Mouse (Mus musculus): ENCODE measurements at regions not wholly inside any gene's neighbourhood (a gene's known extent, or its start where the extent isn't known, plus 50 kb on each side); places are given as distances from the start of the nearest gene placed in this dataset.

GRCm38 (mm10) chr11:37837301-37837700 lies 601.5 kb upstream of the Tenm2 start:
- DNase-seq: no peak
- Histone ChIP-seq H3K27ac (ENCODE audit: insufficient read depth, low read length) (no peak overlapping the region), H3K27me3 (ENCODE audit: control insufficient read depth, insufficient read depth, low read length) (no peaks in the 10 kb centered on the region), H3K4me3 (replicated peaks; ENCODE audit: insufficient read depth, low read depth, low read length) (no peak overlapping the region), H3K4me1 (ENCODE audit: control insufficient read depth, insufficient read depth, low read length) (no peaks in the 10 kb centered on the region)
- TF ChIP-seq POLR2A (IDR thresholded peaks at IDR 0.05; ENCODE audit: borderline replicate concordance, insufficient read depth, low read length) (no peak), CTCF (IDR thresholded peaks at IDR 0.05; ENCODE audit: borderline replicate concordance, insufficient read depth, low read depth, low read length) (no peak)
- 67% methylated on average over 5 of the region's 5 CpGs for WGBS

- WGBS: 79% methylated on average over 3 of the region's 3 CpGs
- no peak overlapping the region for H3K4me3 ChIP-seq (replicated peaks; ENCODE audit: insufficient read depth, low read depth, low read length)
- no peak overlapping the region for H3K27ac ChIP-seq (ENCODE audit: insufficient read depth, low read length)
- no peaks in the 10 kb centered on the region for H3K4me1 ChIP-seq (ENCODE audit: control insufficient read depth, insufficient read depth, low read length)
- TF ChIP-seq POLR2A (IDR thresholded peaks at IDR 0.05; ENCODE audit: borderline replicate concordance, insufficient read depth, low read length): no peak
- no peak for TF ChIP-seq CTCF (IDR thresholded peaks at IDR 0.05; ENCODE audit: borderline replicate concordance, insufficient read depth, low read depth, low read length)
- no peaks in the 10 kb centered on the region for H3K27me3 ChIP-seq (ENCODE audit: control insufficient read depth, insufficient read depth, low read length)
- DNase-seq: no peak
Observed at GRCm38 (mm10) chr11:37830975-37831374, 595.2 kb upstream of the Tenm2 start.

- H3K27me3 ChIP-seq (ENCODE audit: control insufficient read depth, insufficient read depth, low read length): no peaks in the 10 kb centered on the region
- H3K27ac ChIP-seq (ENCODE audit: insufficient read depth, low read length): no peak overlapping the region
- 74% methylated on average over 5 of the region's 5 CpGs for WGBS
- H3K4me1 ChIP-seq (ENCODE audit: control insufficient read depth, insufficient read depth, low read length): no peaks in the 10 kb centered on the region
- TF ChIP-seq POLR2A (IDR thresholded peaks at IDR 0.05; ENCODE audit: borderline replicate concordance, insufficient read depth, low read length) (no peak), CTCF (IDR thresholded peaks at IDR 0.05; ENCODE audit: borderline replicate concordance, insufficient read depth, low read depth, low read length) (no peak)
- DNase-seq: no peak
- H3K4me3 ChIP-seq (replicated peaks; ENCODE audit: insufficient read depth, low read depth, low read length): no peak overlapping the region
Observed at GRCm38 (mm10) chr11:37806761-37807160, 571.0 kb upstream of the Tenm2 start.

- Histone ChIP-seq H3K4me3 (replicated peaks; ENCODE audit: insufficient read depth, low read depth, low read length) (no peak overlapping the region), H3K4me1 (ENCODE audit: control insufficient read depth, insufficient read depth, low read length) (no peaks in the 10 kb centered on the region), H3K27ac (ENCODE audit: insufficient read depth, low read length) (no peak overlapping the region), H3K27me3 (ENCODE audit: control insufficient read depth, insufficient read depth, low read length) (no peaks in the 10 kb centered on the region)
- TF ChIP-seq CTCF (IDR thresholded peaks at IDR 0.05; ENCODE audit: borderline replicate concordance, insufficient read depth, low read depth, low read length): no peak
- no peak for TF ChIP-seq POLR2A (IDR thresholded peaks at IDR 0.05; ENCODE audit: borderline replicate concordance, insufficient read depth, low read length)
- 74% methylated on average over 6 of the region's 6 CpGs for WGBS
- DNase-seq: no peak
Observed at GRCm38 (mm10) chr11:37798783-37799318, 563.1 kb upstream of the Tenm2 start.

GRCm38 (mm10) chr11:37772481-37773089 lies 536.8 kb upstream of the Tenm2 start:
- Histone ChIP-seq H3K4me3 (replicated peaks; ENCODE audit: insufficient read depth, low read depth, low read length) (no peak overlapping the region), H3K27ac (ENCODE audit: insufficient read depth, low read length) (no peak overlapping the region), H3K27me3 (ENCODE audit: control insufficient read depth, insufficient read depth, low read length) (no peaks in the 10 kb centered on the region), H3K4me1 (ENCODE audit: control insufficient read depth, insufficient read depth, low read length) (peaks cover 4% of the 10 kb centered on the region; the same call in 1 of the 2 replicates)
- TF ChIP-seq CTCF (IDR thresholded peaks at IDR 0.05; ENCODE audit: borderline replicate concordance, insufficient read depth, low read depth, low read length) (no peak), POLR2A (IDR thresholded peaks at IDR 0.05; ENCODE audit: borderline replicate concordance, insufficient read depth, low read length) (no peak)
- no peak for DNase-seq
- WGBS: 55% methylated on average over 2 of the region's 2 CpGs

GRCm38 (mm10) chr11:37770881-37771280 lies 535.1 kb upstream of the Tenm2 start:
- no peak for DNase-seq
- Histone ChIP-seq H3K4me1 (ENCODE audit: control insufficient read depth, insufficient read depth, low read length) (peaks cover 4% of the 10 kb centered on the region; the same call in 1 of the 2 replicates), H3K4me3 (replicated peaks; ENCODE audit: insufficient read depth, low read depth, low read length) (no peak overlapping the region), H3K27ac (ENCODE audit: insufficient read depth, low read length) (no peak overlapping the region), H3K27me3 (ENCODE audit: control insufficient read depth, insufficient read depth, low read length) (no peaks in the 10 kb centered on the region)
- TF ChIP-seq POLR2A (IDR thresholded peaks at IDR 0.05; ENCODE audit: borderline replicate concordance, insufficient read depth, low read length) (no peak), CTCF (IDR thresholded peaks at IDR 0.05; ENCODE audit: borderline replicate concordance, insufficient read depth, low read depth, low read length) (no peak)
- WGBS: 64% methylated on average over 3 of the region's 3 CpGs

GRCm38 (mm10) chr11:37768121-37768520 lies 532.4 kb upstream of the Tenm2 start:
- H3K27me3 ChIP-seq (ENCODE audit: control insufficient read depth, insufficient read depth, low read length): no peaks in the 10 kb centered on the region
- DNase-seq: peak in 1 of 2 experiments; percentile 23
- no peak for TF ChIP-seq CTCF (IDR thresholded peaks at IDR 0.05; ENCODE audit: borderline replicate concordance, insufficient read depth, low read depth, low read length)
- TF ChIP-seq POLR2A (IDR thresholded peaks at IDR 0.05; ENCODE audit: borderline replicate concordance, insufficient read depth, low read length): no peak
- peaks cover 4% of the 10 kb centered on the region; the same call in 1 of the 2 replicates for H3K4me1 ChIP-seq (ENCODE audit: control insufficient read depth, insufficient read depth, low read length)
- H3K4me3 ChIP-seq (replicated peaks; ENCODE audit: insufficient read depth, low read depth, low read length): no peak overlapping the region
- no peak overlapping the region for H3K27ac ChIP-seq (ENCODE audit: insufficient read depth, low read length)
- 23% methylated on average over 3 of the region's 3 CpGs for WGBS

GRCm38 (mm10) chr11:37735992-37736391 lies 500.2 kb upstream of the Tenm2 start:
- Histone ChIP-seq H3K27ac (ENCODE audit: insufficient read depth, low read length) (no peak overlapping the region), H3K4me1 (ENCODE audit: control insufficient read depth, insufficient read depth, low read length) (no peaks in the 10 kb centered on the region), H3K27me3 (ENCODE audit: control insufficient read depth, insufficient read depth, low read length) (no peaks in the 10 kb centered on the region), H3K4me3 (replicated peaks; ENCODE audit: insufficient read depth, low read depth, low read length) (no peak overlapping the region)
- DNase-seq: no peak
- TF ChIP-seq CTCF (IDR thresholded peaks at IDR 0.05; ENCODE audit: borderline replicate concordance, insufficient read depth, low read depth, low read length): no peak
- no peak for TF ChIP-seq POLR2A (IDR thresholded peaks at IDR 0.05; ENCODE audit: borderline replicate concordance, insufficient read depth, low read length)
